Mouse (Mus musculus): ENCODE data around the gene Sec14l4.

Sec14l4 gene

GRCm38 (mm10) chr11:4039951-4040350 lies 8.7 kb downstream of the Sec14l4 start:
- Histone ChIP-seq H3K27me3 (ENCODE audit: control insufficient read depth, insufficient read depth, low read length, poor library complexity, severe bottlenecking) (no peaks in the 10 kb centered on the region), H3K36me3 (ENCODE audit: control insufficient read depth, insufficient read depth, low read length, poor library complexity, severe bottlenecking) (no peaks in the 10 kb centered on the region)
- DNase-seq (ENCODE audit: low read depth, low spot score): no peak

- no peak for DNase-seq (ENCODE audit: low read depth, low spot score)
- no peaks in the 10 kb centered on the region for H3K27me3 ChIP-seq (ENCODE audit: control insufficient read depth, insufficient read depth, low read length, poor library complexity, severe bottlenecking)
- no peaks in the 10 kb centered on the region for H3K36me3 ChIP-seq (ENCODE audit: control insufficient read depth, insufficient read depth, low read length, poor library complexity, severe bottlenecking)
Observed at GRCm38 (mm10) chr11:4041123-4041625, 9.9 kb downstream of the Sec14l4 start.

- no peaks in the 10 kb centered on the region for H3K36me3 ChIP-seq (ENCODE audit: control insufficient read depth, insufficient read depth, low read length, poor library complexity, severe bottlenecking)
- no peaks in the 10 kb centered on the region for H3K27me3 ChIP-seq (ENCODE audit: control insufficient read depth, insufficient read depth, low read length, poor library complexity, severe bottlenecking)
- DNase-seq (ENCODE audit: low read depth, low spot score): no peak
Observed at GRCm38 (mm10) chr11:4043081-4043480, 11.8 kb downstream of the Sec14l4 start.

GRCm38 (mm10) chr11:4046526-4046925 lies 15.3 kb downstream of the Sec14l4 start:
- Histone ChIP-seq H3K27me3 (ENCODE audit: control insufficient read depth, insufficient read depth, low read length, poor library complexity, severe bottlenecking) (no peaks in the 10 kb centered on the region), H3K36me3 (ENCODE audit: control insufficient read depth, insufficient read depth, low read length, poor library complexity, severe bottlenecking) (no peaks in the 10 kb centered on the region)
- DNase-seq (ENCODE audit: low read depth, low spot score): no peak

- Histone ChIP-seq H3K27me3 (ENCODE audit: control insufficient read depth, insufficient read depth, low read length, poor library complexity, severe bottlenecking) (no peaks in the 10 kb centered on the region), H3K36me3 (ENCODE audit: control insufficient read depth, insufficient read depth, low read length, poor library complexity, severe bottlenecking) (no peaks in the 10 kb centered on the region)
- no peak for DNase-seq (ENCODE audit: low read depth, low spot score)
Observed at GRCm38 (mm10) chr11:4047766-4048165, 16.5 kb downstream of the Sec14l4 start.

- Histone ChIP-seq H3K36me3 (ENCODE audit: control insufficient read depth, insufficient read depth, low read length, poor library complexity, severe bottlenecking) (no peaks in the 10 kb centered on the region), H3K27me3 (ENCODE audit: control insufficient read depth, insufficient read depth, low read length, poor library complexity, severe bottlenecking) (no peaks in the 10 kb centered on the region)
- DNase-seq (ENCODE audit: low read depth, low spot score): no peak
Observed at GRCm38 (mm10) chr11:4048438-4048837, 17.2 kb downstream of the Sec14l4 start.

- DNase-seq (ENCODE audit: low read depth, low spot score): peak; percentile 73
- Histone ChIP-seq H3K27me3 (ENCODE audit: control insufficient read depth, insufficient read depth, low read length, poor library complexity, severe bottlenecking) (no peaks in the 10 kb centered on the region), H3K36me3 (ENCODE audit: control insufficient read depth, insufficient read depth, low read length, poor library complexity, severe bottlenecking) (no peaks in the 10 kb centered on the region)
Observed at GRCm38 (mm10) chr11:4053586-4053985, 22.3 kb downstream of the Sec14l4 start.

- Histone ChIP-seq H3K27me3 (ENCODE audit: control insufficient read depth, insufficient read depth, low read length, poor library complexity, severe bottlenecking) (no peaks in the 10 kb centered on the region), H3K36me3 (ENCODE audit: control insufficient read depth, insufficient read depth, low read length, poor library complexity, severe bottlenecking) (no peaks in the 10 kb centered on the region)
- DNase-seq (ENCODE audit: low read depth, low spot score): no peak
Observed at GRCm38 (mm10) chr11:4060866-4061575, 29.8 kb downstream of the Sec14l4 start.

- no peaks in the 10 kb centered on the region for H3K27me3 ChIP-seq (ENCODE audit: control insufficient read depth, insufficient read depth, low read length, poor library complexity, severe bottlenecking)
- H3K36me3 ChIP-seq (ENCODE audit: control insufficient read depth, insufficient read depth, low read length, poor library complexity, severe bottlenecking): no peaks in the 10 kb centered on the region
- DNase-seq (ENCODE audit: low read depth, low spot score): no peak
Observed at GRCm38 (mm10) chr11:4062523-4062922, 31.3 kb downstream of the Sec14l4 start.

- Histone ChIP-seq H3K36me3 (ENCODE audit: control insufficient read depth, insufficient read depth, low read length, poor library complexity, severe bottlenecking) (no peaks in the 10 kb centered on the region), H3K27me3 (ENCODE audit: control insufficient read depth, insufficient read depth, low read length, poor library complexity, severe bottlenecking) (no peaks in the 10 kb centered on the region)
- DNase-seq (ENCODE audit: low read depth, low spot score): no peak
Observed at GRCm38 (mm10) chr11:4062981-4063380, 31.7 kb downstream of the Sec14l4 start.

GRCm38 (mm10) chr11:4064627-4065122 lies 33.4 kb downstream of the Sec14l4 start, which contains the start of gene Sec14l3:
Sec14l3 (plus strand) TSS chr11:4064841.
- H3K36me3 ChIP-seq (ENCODE audit: control insufficient read depth, insufficient read depth, low read length, poor library complexity, severe bottlenecking): no peaks in the 10 kb centered on the region
- DNase-seq (ENCODE audit: low read depth, low spot score): no peak
- no peaks in the 10 kb centered on the region for H3K27me3 ChIP-seq (ENCODE audit: control insufficient read depth, insufficient read depth, low read length, poor library complexity, severe bottlenecking)

GRCm38 (mm10) chr11:4069664-4070063 lies 38.4 kb downstream of the Sec14l4 start:
- Histone ChIP-seq H3K27me3 (ENCODE audit: control insufficient read depth, insufficient read depth, low read length, poor library complexity, severe bottlenecking) (no peaks in the 10 kb centered on the region), H3K36me3 (ENCODE audit: control insufficient read depth, insufficient read depth, low read length, poor library complexity, severe bottlenecking) (no peaks in the 10 kb centered on the region)
- DNase-seq (ENCODE audit: low read depth, low spot score): no peak

GRCm38 (mm10) chr11:4076633-4077032 lies 45.4 kb downstream of the Sec14l4 start:
- H3K27me3 ChIP-seq (ENCODE audit: control insufficient read depth, insufficient read depth, low read length, poor library complexity, severe bottlenecking): no peaks in the 10 kb centered on the region
- DNase-seq (ENCODE audit: low read depth, low spot score): peak; percentile 41
- H3K36me3 ChIP-seq (ENCODE audit: control insufficient read depth, insufficient read depth, low read length, poor library complexity, severe bottlenecking): no peaks in the 10 kb centered on the region

- DNase-seq (ENCODE audit: low read depth, low spot score): no peak
- H3K27me3 ChIP-seq (ENCODE audit: control insufficient read depth, insufficient read depth, low read length, poor library complexity, severe bottlenecking): no peaks in the 10 kb centered on the region
- H3K36me3 ChIP-seq (ENCODE audit: control insufficient read depth, insufficient read depth, low read length, poor library complexity, severe bottlenecking): no peaks in the 10 kb centered on the region
Observed at GRCm38 (mm10) chr11:4078267-4078933, 47.1 kb downstream of the Sec14l4 start.

- H3K27me3 ChIP-seq (ENCODE audit: control insufficient read depth, insufficient read depth, low read length, poor library complexity, severe bottlenecking): no peaks in the 10 kb centered on the region
- H3K36me3 ChIP-seq (ENCODE audit: control insufficient read depth, insufficient read depth, low read length, poor library complexity, severe bottlenecking): no peaks in the 10 kb centered on the region
- DNase-seq (ENCODE audit: low read depth, low spot score): peak; percentile 72
Observed at GRCm38 (mm10) chr11:4080219-4080618, 49.0 kb downstream of the Sec14l4 start.

All from splenic B cell, adult 2 months (primary cell).